Mouse (Mus musculus) kidney, adult 2 months (tissue): ENCODE results near the gene C130074G19Rik. TPM values are rescaled to one million over a fixed set of nuclear protein-coding genes. Genes with fewer than 3 reads are reported as not detected.

Experiments
- DNase-seq: peaks from one replicate; pipeline ENCODE4 v3.0.0; 2021
- H3K27ac ChIP-seq: fragments of 200-500 bp; 2 replicates; pipeline ENCODE4 v1.5.1; 2012; ENCODE audit warnings: low read depth, low read length, control low read depth, inconsistent platforms; ENCODE audit not compliant: insufficient read depth
- H3K27me3 ChIP-seq: fragments of 200-500 bp; replicated peaks from 2 replicates; pipeline ENCODE4 v1.6.1; 2012; ENCODE audit warnings: mild to moderate bottlenecking, moderate library complexity, low read length, inconsistent platforms; ENCODE audit not compliant: control insufficient read depth, insufficient read depth
- H3K36me3 ChIP-seq: fragments of 200-500 bp; 2 replicates; pipeline ENCODE4 v1.6.1; 2012; ENCODE audit warnings: mild to moderate bottlenecking, moderate library complexity, low read length, inconsistent platforms; ENCODE audit not compliant: control insufficient read depth, insufficient read depth
- H3K4me1 ChIP-seq: fragments of 200-500 bp; 2 replicates; pipeline ENCODE4 v1.6.1; 2011; ENCODE audit warnings: low read length; ENCODE audit not compliant: control insufficient read depth, insufficient read depth
- H3K4me3 ChIP-seq: fragments of 200-500 bp; 2 replicates; pipeline ENCODE4 v1.5.1; 2011; ENCODE audit warnings: mild to moderate bottlenecking, low read depth, low read length, control low read depth; ENCODE audit not compliant: insufficient read depth
- CTCF ChIP-seq: fragments of 200-500 bp; conservative IDR thresholded peaks from 2 replicates; pipeline ENCODE4 v1.5.1; 2011; ENCODE audit warnings: low read depth, mild to moderate bottlenecking, control low read depth, low read length, moderate library complexity, mixed read lengths; ENCODE audit not compliant: insufficient read depth, insufficient read length
- POLR2A ChIP-seq: fragments of 200-500 bp; IDR thresholded peaks from one replicate; pipeline ENCODE4 v1.6.1; 2011; ENCODE audit warnings: low read depth, low read length, control low read depth
- WGBS: fragments of 180-500 bp; shearing (Covaris S2); methylation state at CpG from one replicate; pipeline ENCODE4 v1.1.7; 2018; 5-methylcytosine and 5-hydroxymethylcytosine counted together
- polyA plus RNA-seq: library from polyadenylated mRNA; depleted of rRNA; stranded (reverse); fragments of >200 nt; gene quantifications from 2 replicates; pipeline ENCODE4 v1.2.3, GENCODE M21; 2012

Gene C130074G19Rik
- polyA plus RNA-seq, 1 experiment = 113 TPM

DNA sequence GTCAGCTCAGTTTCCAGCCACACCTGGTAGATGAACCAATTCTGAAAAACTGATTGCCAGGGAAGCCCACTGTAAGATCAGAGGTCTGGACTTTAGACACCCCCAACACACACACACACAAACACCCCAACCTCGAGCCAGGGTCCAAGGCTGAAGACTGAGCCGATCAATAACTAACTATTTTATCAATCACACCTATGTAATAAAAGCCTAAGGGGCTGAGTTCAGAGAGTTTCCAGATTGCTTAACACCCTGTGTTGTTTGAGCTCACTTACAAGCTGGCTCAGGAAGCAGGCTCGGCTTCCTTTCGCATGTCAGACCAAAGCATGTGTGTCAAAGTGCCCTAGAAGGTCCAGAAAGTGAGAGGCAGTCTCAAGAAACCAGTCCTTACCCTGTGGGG, 45.4 kb downstream of the C130074G19Rik start:
- Histone ChIP-seq H3K4me3 (no peak overlapping the region), H3K36me3 (peaks cover 8% of the 10 kb centered on the region), H3K27me3 (no peaks in the 10 kb centered on the region), H3K4me1 (peaks cover 21% of the 10 kb centered on the region; the same call in 1 of the 2 replicates), H3K27ac (no peak overlapping the region; the same call in none of the 2 replicates)
- 53% methylated on average over 4 of the region's 4 CpGs for WGBS
- no peak for DNase-seq
- TF ChIP-seq CTCF (no peak), POLR2A (no peak)

DNA sequence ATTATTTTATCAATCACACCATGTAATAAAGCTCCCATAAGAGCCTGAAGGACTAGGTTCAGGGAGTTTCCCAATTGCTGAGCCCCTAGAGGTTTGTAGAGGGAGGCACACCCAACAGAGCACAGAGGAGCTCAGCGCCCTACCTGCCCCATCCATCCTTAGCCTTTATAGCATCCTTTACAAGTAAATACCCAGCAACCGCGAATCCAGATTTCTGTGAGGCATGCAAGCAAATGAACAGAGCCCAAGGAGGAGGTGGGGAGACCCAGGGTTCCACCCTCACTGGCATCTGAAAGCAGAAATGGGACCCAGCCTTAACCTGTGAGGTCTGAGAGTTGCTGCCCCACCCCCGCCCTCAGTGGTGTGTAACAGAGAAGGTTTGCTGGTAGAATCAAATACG, 46.7 kb downstream of the C130074G19Rik start:
- 86% methylated on average over 5 of the region's 5 CpGs for WGBS
- no peak overlapping the region for H3K4me3 ChIP-seq

DNA sequence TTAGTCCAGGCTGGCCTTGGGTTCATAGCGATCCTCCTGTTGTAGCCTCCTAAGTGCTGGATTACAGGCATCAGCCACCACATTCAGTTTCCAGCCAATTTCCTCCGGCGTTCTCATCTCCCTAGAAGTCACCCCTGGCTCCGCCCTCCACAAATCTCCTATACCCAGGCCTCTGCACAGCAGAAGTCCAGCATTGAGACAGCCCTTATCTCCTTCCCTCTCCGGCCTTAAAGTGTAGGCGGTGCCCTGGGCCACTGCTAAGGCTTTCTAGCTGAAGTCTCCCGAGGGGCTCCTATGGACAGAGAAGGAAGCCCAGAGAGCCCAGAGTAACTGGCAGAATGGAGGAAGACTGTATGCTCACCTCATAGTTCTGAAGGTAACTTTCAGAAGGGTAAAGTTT, 49.5 kb downstream of the C130074G19Rik start:
- no peak for DNase-seq

More for the DNA sequence above, 46.7 kb downstream of the C130074G19Rik start:
- Histone ChIP-seq H3K36me3 (peaks cover 10% of the 10 kb centered on the region), H3K27me3 (no peaks in the 10 kb centered on the region), H3K27ac (no peak overlapping the region), H3K4me1 (peaks cover 12% of the 10 kb centered on the region; the same call in 1 of the 2 replicates)
- TF ChIP-seq POLR2A = no peak
- TF ChIP-seq CTCF = no peak
- DNase-seq = no peak

DNA sequence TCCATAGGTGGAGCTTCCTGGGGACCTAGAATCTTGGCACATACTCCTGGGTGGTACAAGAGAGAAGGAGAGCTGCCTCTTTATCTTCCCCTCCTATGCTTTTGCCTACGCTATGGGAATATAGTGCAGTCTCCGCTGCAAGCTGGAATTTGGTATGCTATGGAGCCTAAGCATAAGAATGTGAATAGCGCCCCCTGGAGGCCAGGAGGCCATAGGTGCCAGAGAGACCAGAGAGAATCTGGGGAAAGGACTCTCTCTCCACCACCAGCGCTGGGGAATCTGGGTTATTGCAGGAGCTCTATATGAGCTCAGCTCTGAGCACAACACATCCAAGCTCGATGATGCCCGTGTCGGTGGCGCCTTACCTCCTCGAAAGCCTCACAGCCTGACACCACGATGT, 50.8 kb downstream of the C130074G19Rik start:
- H3K4me1 ChIP-seq = peaks cover 5% of the 10 kb centered on the region; the same call in 1 of the 2 replicates
- H3K27ac ChIP-seq = no peak overlapping the region
- WGBS = 85% methylated on average over 10 of the region's 10 CpGs
- TF ChIP-seq POLR2A = no peak
- peak; percentile 62 for TF ChIP-seq CTCF
- H3K4me3 ChIP-seq = no peak overlapping the region
- H3K36me3 ChIP-seq = peaks cover 7% of the 10 kb centered on the region; the same call in 1 of the 2 replicates
- H3K27me3 ChIP-seq = no peaks in the 10 kb centered on the region
- DNase-seq = no peak

More for the DNA sequence above, 49.5 kb downstream of the C130074G19Rik start:
- Histone ChIP-seq H3K4me3 (no peak overlapping the region), H3K4me1 (peaks cover 4% of the 10 kb centered on the region; the same call in 1 of the 2 replicates), H3K27ac (no peak overlapping the region), H3K36me3 (peaks cover 7% of the 10 kb centered on the region), H3K27me3 (no peaks in the 10 kb centered on the region)
- 92% methylated on average over 7 of the region's 7 CpGs for WGBS
- no peak for TF ChIP-seq POLR2A
- no peak for TF ChIP-seq CTCF

DNA sequence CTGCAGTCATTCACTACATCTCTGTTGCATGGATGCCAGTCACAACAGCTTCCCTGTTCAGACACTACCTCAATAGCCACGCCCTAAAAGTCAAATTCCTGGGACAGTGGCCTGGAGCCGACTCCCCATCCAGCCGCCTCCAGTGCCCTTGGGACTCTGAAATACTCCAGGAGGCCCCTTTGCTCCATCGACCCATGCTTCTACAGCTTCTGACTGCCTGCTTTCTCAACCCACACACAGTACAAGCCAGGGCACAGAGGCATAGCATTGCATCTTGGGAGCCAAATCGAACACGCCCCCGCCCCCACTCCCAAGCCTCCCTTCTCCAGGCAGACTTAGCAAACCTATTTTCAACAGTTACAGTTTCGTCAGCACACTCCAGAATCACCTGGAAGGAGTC, 53.1 kb downstream of the C130074G19Rik start:
- TF ChIP-seq POLR2A (no peak), CTCF (no peak)
- H3K27ac ChIP-seq = no peak overlapping the region
- no peaks in the 10 kb centered on the region for H3K27me3 ChIP-seq
- H3K4me1 ChIP-seq = peaks cover 8% of the 10 kb centered on the region; the same call in 1 of the 2 replicates
- H3K36me3 ChIP-seq = peaks cover 5% of the 10 kb centered on the region; the same call in 1 of the 2 replicates
- WGBS = 65% methylated on average over 8 of the region's 8 CpGs
- peak; percentile 54 for DNase-seq
- H3K4me3 ChIP-seq = no peak overlapping the region

DNA sequence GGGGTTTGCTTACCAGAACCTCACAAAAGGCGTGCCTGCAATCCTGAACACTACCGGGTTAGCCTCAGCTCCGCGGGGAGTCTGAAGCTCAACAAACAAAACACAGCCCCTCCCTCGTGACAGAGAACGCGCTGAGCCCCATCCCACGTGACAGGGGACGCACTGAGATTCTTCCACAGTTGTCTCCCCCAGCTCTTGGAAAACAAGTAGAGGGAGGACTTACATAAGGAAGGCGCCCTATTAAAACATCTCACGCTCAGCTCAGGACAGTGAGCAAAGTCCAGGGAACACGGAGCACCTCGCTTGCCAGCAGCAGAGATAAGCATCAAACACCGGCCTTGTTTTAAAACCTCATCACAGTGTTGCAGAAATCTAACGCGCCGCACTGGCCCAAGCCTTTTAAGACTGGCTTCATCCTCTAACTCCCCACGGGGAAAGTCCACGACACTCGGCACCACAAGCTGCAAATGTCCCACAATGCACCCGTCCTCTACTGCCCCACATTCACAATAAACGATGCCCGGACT, 55.8 kb downstream of the C130074G19Rik start:
- Histone ChIP-seq H3K36me3 (peaks cover 4% of the 10 kb centered on the region; the same call in 1 of the 2 replicates), H3K4me1 (peaks cover 16% of the 10 kb centered on the region; the same call in 1 of the 2 replicates), H3K27me3 (no peaks in the 10 kb centered on the region), H3K4me3 (peak overlapping the region; percentile 16; the same call in 1 of the 2 replicates), H3K27ac (peak overlapping the region; percentile 85)
- TF ChIP-seq POLR2A (no peak), CTCF (no peak)
- 44% methylated on average over 23 of the region's 23 CpGs for WGBS
- peak; percentile 89 for DNase-seq

DNA sequence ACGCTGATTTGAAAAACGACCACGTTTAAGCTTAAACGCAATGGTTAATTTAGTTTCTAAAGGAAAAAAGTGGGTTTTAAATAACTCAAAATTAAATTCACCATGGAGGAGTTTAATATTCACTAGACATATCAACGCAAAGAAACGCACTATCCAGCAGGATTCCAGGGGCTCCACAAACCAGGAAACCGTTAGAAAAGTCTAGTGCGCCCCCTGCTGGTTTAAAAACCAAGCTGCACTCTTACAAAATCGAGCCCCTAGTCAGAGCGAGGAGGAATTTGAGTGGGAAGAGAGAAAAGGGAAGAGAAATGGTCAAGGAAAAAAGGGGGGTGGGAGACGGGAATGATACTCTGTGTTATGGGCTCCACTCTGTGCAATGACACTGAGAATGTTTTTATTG, 57.9 kb downstream of the C130074G19Rik start:
- H3K4me1 ChIP-seq = peaks cover 16% of the 10 kb centered on the region; the same call in 1 of the 2 replicates
- TF ChIP-seq CTCF (peak; percentile 44), POLR2A (no peak)
- DNase-seq = peak; percentile 46
- WGBS = 16% methylated on average over 11 of the region's 11 CpGs
- H3K36me3 ChIP-seq = peaks cover 1% of the 10 kb centered on the region; the same call in 1 of the 2 replicates
- H3K27me3 ChIP-seq = no peaks in the 10 kb centered on the region
- peak overlapping the region; percentile 69 for H3K27ac ChIP-seq
- H3K4me3 ChIP-seq = no peak overlapping the region
